Mouse (Mus musculus) embryonic fibroblast, embryonic 13.5 days (primary cell): ENCODE measurements around the gene Pygo1.

Experiments used
- CTCF ChIP-seq: IDR thresholded peaks from 2 replicates; pipeline ENCODE4 v1.5.1; 2011; ENCODE audit warnings: mild to moderate bottlenecking, control low read depth, low read length, moderate library complexity, borderline replicate concordance; ENCODE audit not compliant: insufficient read depth
- POLR2A ChIP-seq: IDR thresholded peaks from 2 replicates; pipeline ENCODE4 v1.6.1; 2011; ENCODE audit warnings: low read depth, mild to moderate bottlenecking, control low read depth, low read length, moderate library complexity

GRCm38 (mm10) chr9:73000487-73000886 is 75.0 kb downstream of the Pygo1 start:
- TF ChIP-seq POLR2A (no peak), CTCF (no peak)
